8 mouse cellular contexts compared by ENCODE assay signal in the genomic region with DNA sequence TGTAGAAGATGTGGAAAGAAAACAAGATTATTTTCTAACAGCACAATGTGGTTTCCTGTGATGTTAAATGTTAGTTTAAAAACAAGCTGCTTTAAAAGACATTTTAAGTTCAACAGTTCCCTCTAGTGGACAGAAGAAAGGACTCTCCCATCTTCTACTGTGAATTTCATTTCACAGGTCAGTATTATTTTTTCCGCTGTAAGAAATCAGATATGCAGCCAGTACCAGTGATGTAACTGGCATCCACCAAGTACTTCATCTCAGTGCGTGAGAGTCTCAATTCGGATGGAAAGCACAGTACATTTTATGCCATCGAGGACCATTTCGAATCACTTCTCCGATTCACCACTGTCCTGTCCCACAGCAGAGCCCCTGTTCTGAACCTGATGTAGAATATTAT. TPM values are rescaled to one million over a fixed set of nuclear protein-coding genes. Genes with fewer than 3 reads are reported as not detected.
A peak's percentile ranks its signal among the peaks of the same experiment; 100 is the strongest.
DNase-seq lines count a peak whose midpoint lies in the region; ATAC-seq and TF ChIP-seq lines count a peak whose summit lies in the region.

No protein-coding gene starts in this region.

- peak; percentile 74 for ATAC-seq in megakaryocyte-erythroid progenitor cell, adult 5-6 weeks (replicated peaks; ENCODE audit: low FRiP score, low TSS enrichment, poor library complexity, severe bottlenecking)
- no peak for ATAC-seq in monocyte, adult 5-6 weeks (replicated peaks; ENCODE audit: insufficient number of reproducible peaks, low FRiP score, low TSS enrichment, poor library complexity, severe bottlenecking)

- no peak overlapping the region for H3K4me3 ChIP-seq in E14TG2a.4 (replicated peaks; ENCODE audit: low read length)

- H3K36me3 ChIP-seq in E14TG2a.4 (ENCODE audit: insufficient read depth, low read length), result no peaks in the 10 kb centered on the region

- H3K27me3 ChIP-seq in E14TG2a.4 (ENCODE audit: insufficient read depth, low read length), result no peaks in the 10 kb centered on the region

- H3K4me1 ChIP-seq in E14TG2a.4 (replicated peaks; ENCODE audit: low read depth, low read length), result peaks cover 26% of the 10 kb centered on the region

- H3K9me3 ChIP-seq in E14TG2a.4 (ENCODE audit: low read length), result no peaks in the 10 kb centered on the region

- peak; percentile 40 for DNase-seq in kidney, adult 9 months
- DNase-seq in kidney, postnatal 4 days, result no peak
- peak; percentile 76 for DNase-seq in embryo, embryonic 11 days
- DNase-seq in right cerebral cortex, postnatal 25 days, result no peak
- DNase-seq in cerebellum, postnatal 25 days, result no peak

- peak; percentile 56 for TF ChIP-seq CTCF in E14TG2a.4 (conservative IDR thresholded peaks at IDR 0.05; ENCODE audit: low read length)

RNA-seq across cellular contexts. Expression of a gene that starts 45.2 kb away (rescaled TPM):
- total RNA-seq in megakaryocyte-erythroid progenitor cell, adult 5-6 weeks (2014; fragmentation: Nextera tagmentation), result 24.1 and 27.3 TPM in 2 replicates
- 22.4 and 28.7 TPM in 2 replicates for total RNA-seq in megakaryocyte-erythroid progenitor cell, adult 5-6 weeks (2017)
- total RNA-seq in monocyte, adult 5-6 weeks (2017), result 20.6 to 27.2 TPM (median 24.0 TPM) in 3 replicates

Comparison
In these comparisons a context has a peak if more than half of its experiments do, and no peak if none do; other contexts are left out.
1. DNase-seq: peak in kidney, adult 9 months (single experiment) and embryo, embryonic 11 days (single experiment); none in kidney, postnatal 4 days (0 of 2), right cerebral cortex, postnatal 25 days (single experiment) and cerebellum, postnatal 25 days (0 of 2).